Mouse (Mus musculus): Measurements from ENCODE around the gene Vrk1.

GRCm38 (mm10) chr12:105988434-105988833 lies 21.6 kb upstream of the Vrk1 start:
- no peak for TF ChIP-seq POLR2A (IDR thresholded peaks at IDR 0.05; ENCODE audit: borderline replicate concordance, insufficient read depth, low read length)
- TF ChIP-seq CTCF (IDR thresholded peaks at IDR 0.05; ENCODE audit: borderline replicate concordance, insufficient read depth, low read depth, low read length) = no peak
